In the genomic region with DNA sequence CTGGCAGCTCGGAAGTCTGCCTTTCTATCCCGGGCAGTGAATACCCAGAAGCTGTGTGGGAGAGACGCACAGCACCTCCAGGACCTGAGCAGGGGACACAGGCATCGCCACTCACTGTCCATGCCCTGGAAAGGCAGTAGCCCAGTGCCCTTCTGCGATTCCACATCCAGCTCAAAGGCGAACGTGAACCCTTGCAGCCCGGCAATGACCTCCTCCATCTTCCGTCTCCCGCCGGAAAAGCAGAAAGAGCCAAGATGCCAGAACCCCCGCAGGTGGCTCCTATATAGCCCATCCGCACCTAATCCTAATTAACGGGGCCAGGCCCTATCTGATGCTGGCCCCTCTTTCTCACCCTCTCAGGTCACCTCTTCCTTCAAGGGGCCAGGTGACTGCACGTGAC, we compare ENCODE assay signal across 11 mouse cellular contexts. TPM values are rescaled to one million over a fixed set of nuclear protein-coding genes. Genes with fewer than 3 reads are reported as not detected.
DNase-seq lines count a peak whose midpoint lies in the region; ATAC-seq and TF ChIP-seq lines count a peak whose summit lies in the region.
"Had no signal": no experiment of that assay in that cellular context is flagged by ENCODE, and none has a peak within 500 bp of the region (broad histone marks: within the 10 kb centered on the region; RNA-seq: fewer than 3 reads in every experiment).

No protein-coding gene starts in this region.

- no peak for TF ChIP-seq EP300 in lung, postnatal 0 days (IDR thresholded peaks at IDR 0.05)

- intact Hi-C loops in gastrocnemius, adult 2 months (cut with DNase I) = no loop called here

- 0 out of 2 replicates have a peak, but pooled peaks have one; percentile 4 for ATAC-seq in lung, embryonic 14.5 days (ENCODE audit: insufficient read depth)
- ATAC-seq in embryonic facial prominence, embryonic 15.5 days (ENCODE audit: insufficient number of reproducible peaks, low FRiP score, low TSS enrichment, low read depth) = no peak
- peak; percentile 31 for ATAC-seq in midbrain, embryonic 13.5 days
- no peak for ATAC-seq in megakaryocyte-erythroid progenitor cell, adult 5-6 weeks (replicated peaks; ENCODE audit: low FRiP score, low TSS enrichment, poor library complexity, severe bottlenecking)
- ATAC-seq in lung, postnatal 0 days = no peak

- H3K9ac ChIP-seq in lung, embryonic 14.5 days = no peak overlapping the region
- no peak overlapping the region for H3K9ac ChIP-seq in embryonic facial prominence, embryonic 15.5 days
- H3K9ac ChIP-seq in midbrain, embryonic 13.5 days (replicated peaks) = no peak overlapping the region
- no peak overlapping the region for H3K9ac ChIP-seq in lung, postnatal 0 days (replicated peaks; ENCODE audit: low read depth)

- no peak for TF ChIP-seq CTCF in gastrocnemius, adult 2 months (IDR thresholded peaks at IDR 0.05)
- TF ChIP-seq CTCF in lung, embryonic 14.5 days (IDR thresholded peaks at IDR 0.05; ENCODE audit: low read depth) = no peak
- no peak for TF ChIP-seq CTCF in lung, postnatal 0 days (IDR thresholded peaks at IDR 0.05)

- H3K27me3 ChIP-seq in lung, embryonic 14.5 days (ENCODE audit: insufficient read depth, low read length) = no peaks in the 10 kb centered on the region
- no peaks in the 10 kb centered on the region for H3K27me3 ChIP-seq in embryonic facial prominence, embryonic 15.5 days
- peaks cover 12% of the 10 kb centered on the region for H3K27me3 ChIP-seq in midbrain, embryonic 13.5 days
- no peaks in the 10 kb centered on the region for H3K27me3 ChIP-seq in lung, postnatal 0 days (replicated peaks; ENCODE audit: insufficient read depth, low read length)

- H3K4me1 ChIP-seq in lung, embryonic 14.5 days (ENCODE audit: insufficient read depth) = peaks cover 15% of the 10 kb centered on the region
- H3K4me1 ChIP-seq in embryonic facial prominence, embryonic 15.5 days = peaks cover 27% of the 10 kb centered on the region
- H3K4me1 ChIP-seq in midbrain, embryonic 13.5 days (replicated peaks) = peaks cover 23% of the 10 kb centered on the region
- H3K4me1 ChIP-seq in lung, postnatal 0 days (ENCODE audit: insufficient read depth, low read depth, low read length) = peaks cover 8% of the 10 kb centered on the region; the same call in 1 of the 2 replicates

- peak overlapping the region; percentile 69; the same call in 1 of the 2 replicates for H3K27ac ChIP-seq in gastrocnemius, adult 2 months
- no peak overlapping the region for H3K27ac ChIP-seq in lung, embryonic 14.5 days (ENCODE audit: low read depth)
- peak overlapping the region; percentile 48 for H3K27ac ChIP-seq in embryonic facial prominence, embryonic 15.5 days (replicated peaks)
- no peak overlapping the region for H3K27ac ChIP-seq in midbrain, embryonic 13.5 days
- no peak overlapping the region for H3K27ac ChIP-seq in lung, postnatal 0 days (ENCODE audit: low read length)

- H3K4me3 ChIP-seq in gastrocnemius, adult 2 months = no peak overlapping the region
- no peak overlapping the region for H3K4me3 ChIP-seq in lung, embryonic 14.5 days (ENCODE audit: low read depth, low read length)
- H3K4me3 ChIP-seq in embryonic facial prominence, embryonic 15.5 days (replicated peaks) = no peak overlapping the region
- no peak overlapping the region for H3K4me3 ChIP-seq in midbrain, embryonic 13.5 days (replicated peaks)
- H3K4me3 ChIP-seq in lung, postnatal 0 days (ENCODE audit: low read depth, low read length) = no peak overlapping the region

- H3K9me3 ChIP-seq in lung, embryonic 14.5 days (ENCODE audit: low read depth, low read length) = no peaks in the 10 kb centered on the region
- no peaks in the 10 kb centered on the region for H3K9me3 ChIP-seq in embryonic facial prominence, embryonic 15.5 days (replicated peaks)
- H3K9me3 ChIP-seq in midbrain, embryonic 13.5 days = no peaks in the 10 kb centered on the region
- H3K9me3 ChIP-seq in lung, postnatal 0 days (ENCODE audit: low read length) = no peaks in the 10 kb centered on the region

- WGBS in lung, embryonic 14.5 days = 21% methylated on average over 15 of the region's 15 CpGs
- WGBS in embryonic facial prominence, embryonic 15.5 days = 22% methylated on average over 15 of the region's 15 CpGs
- WGBS in midbrain, embryonic 13.5 days = 9% methylated on average over 15 of the region's 15 CpGs
- 44% methylated on average over 15 of the region's 15 CpGs for WGBS in lung, postnatal 0 days

- 0 out of 2 replicates have a peak, but pooled peaks cover 5% of the 10 kb centered on the region for H3K36me3 ChIP-seq in lung, embryonic 14.5 days (ENCODE audit: insufficient read depth)
- H3K36me3 ChIP-seq in embryonic facial prominence, embryonic 15.5 days = no peaks in the 10 kb centered on the region
- H3K36me3 ChIP-seq in midbrain, embryonic 13.5 days = peaks cover 15% of the 10 kb centered on the region; the same call in 1 of the 2 replicates
- H3K36me3 ChIP-seq in lung, postnatal 0 days (ENCODE audit: insufficient read depth, low read length) = no peaks in the 10 kb centered on the region

- no peak overlapping the region for H3K4me2 ChIP-seq in lung, embryonic 14.5 days
- 0 out of 2 replicates have a peak overlapping the region, but pooled peaks have one; percentile 8 for H3K4me2 ChIP-seq in embryonic facial prominence, embryonic 15.5 days (replicated peaks)
- 0 out of 2 replicates have a peak overlapping the region, but pooled peaks have one; percentile 7 for H3K4me2 ChIP-seq in midbrain, embryonic 13.5 days (replicated peaks)
- no peak overlapping the region for H3K4me2 ChIP-seq in lung, postnatal 0 days (replicated peaks; ENCODE audit: low read depth, low read length)

- no peak for DNase-seq in gastrocnemius, adult 2 months
- DNase-seq in gastrocnemius, postnatal 25 days = no peak
- no peak for DNase-seq in lung, embryonic 14.5 days
- no peak for DNase-seq in lung, postnatal 36 days
- DNase-seq in lung, postnatal 0 days (ENCODE audit: low spot score) = no peak
- DNase-seq: kidney, adult 18-20 months had no signal

RNA-seq across cellular contexts. Expression of a gene that starts 0.5 kb away (rescaled TPM):
- not detected for total RNA-seq in gastrocnemius, adult 2 months (2021)
- total RNA-seq in gastrocnemius, postnatal 25 days (2021) = not detected
- polyA plus RNA-seq in lung, embryonic 14.5 days (2014; fragmentation: Nextera tagmentation; extraction: Ambion mirVana) = 0.35 and 0.59 TPM in 2 replicates
- polyA plus RNA-seq in embryonic facial prominence, embryonic 15.5 days (2015; fragmentation: Nextera tagmentation; extraction: Ambion mirVana) = 1.6 and 2.1 TPM in 2 replicates
- 0.31 and 0.54 TPM in 2 replicates for polyA plus RNA-seq in midbrain, embryonic 13.5 days (2015; fragmentation: Nextera tagmentation; extraction: Ambion mirVana)
- not detected in 2 replicates for total RNA-seq in megakaryocyte-erythroid progenitor cell, adult 5-6 weeks (2014; fragmentation: Nextera tagmentation)
- not detected in 2 replicates for total RNA-seq in megakaryocyte-erythroid progenitor cell, adult 5-6 weeks (2017)
- 0.17 and 0.25 TPM in 2 replicates for polyA plus RNA-seq in lung, postnatal 0 days (2015; fragmentation: Nextera tagmentation; extraction: Ambion mirVana)
- total RNA-seq: gastrocnemius, adult 18-20 months had no signal
- polyA plus RNA-seq: C2C12 had no signal

RNA-seq across cellular contexts. Expression of a gene that starts 25.1 kb away (rescaled TPM):
- total RNA-seq in gastrocnemius, adult 2 months (2021) = 1 to 10 TPM; 4.5 to 6.3 TPM
- 1 to 10 TPM; 4.6 TPM for total RNA-seq in gastrocnemius, postnatal 25 days (2021)
- polyA plus RNA-seq in lung, embryonic 14.5 days (2014; fragmentation: Nextera tagmentation; extraction: Ambion mirVana) = 20.9 and 22.9 TPM in 2 replicates
- polyA plus RNA-seq in embryonic facial prominence, embryonic 15.5 days (2015; fragmentation: Nextera tagmentation; extraction: Ambion mirVana) = 19.2 and 19.6 TPM in 2 replicates
- polyA plus RNA-seq in midbrain, embryonic 13.5 days (2015; fragmentation: Nextera tagmentation; extraction: Ambion mirVana) = 21.4 and 26.7 TPM in 2 replicates
- 21.7 and 23.6 TPM in 2 replicates for total RNA-seq in megakaryocyte-erythroid progenitor cell, adult 5-6 weeks (2014; fragmentation: Nextera tagmentation)
- total RNA-seq in megakaryocyte-erythroid progenitor cell, adult 5-6 weeks (2017) = 11.8 and 19.7 TPM in 2 replicates
- 10.3 and 11.9 TPM in 2 replicates for polyA plus RNA-seq in lung, postnatal 0 days (2015; fragmentation: Nextera tagmentation; extraction: Ambion mirVana)

RNA-seq across cellular contexts. Expression of a gene that starts 25.3 kb away (rescaled TPM):
- total RNA-seq in gastrocnemius, adult 2 months (2021) = 10 to 100 TPM; 29.0 to 33.0 TPM
- 10 to 100 TPM; 24.7 to 25.4 TPM for total RNA-seq in gastrocnemius, postnatal 25 days (2021)
- 46.6 and 52.0 TPM in 2 replicates for polyA plus RNA-seq in lung, embryonic 14.5 days (2014; fragmentation: Nextera tagmentation; extraction: Ambion mirVana)
- 48.6 and 49.5 TPM in 2 replicates for polyA plus RNA-seq in embryonic facial prominence, embryonic 15.5 days (2015; fragmentation: Nextera tagmentation; extraction: Ambion mirVana)
- polyA plus RNA-seq in midbrain, embryonic 13.5 days (2015; fragmentation: Nextera tagmentation; extraction: Ambion mirVana) = 44.7 and 47.9 TPM in 2 replicates
- 17.8 and 20.8 TPM in 2 replicates for total RNA-seq in megakaryocyte-erythroid progenitor cell, adult 5-6 weeks (2014; fragmentation: Nextera tagmentation)
- total RNA-seq in megakaryocyte-erythroid progenitor cell, adult 5-6 weeks (2017) = 25.1 and 30.8 TPM in 2 replicates
- 41.3 and 44.1 TPM in 2 replicates for polyA plus RNA-seq in lung, postnatal 0 days (2015; fragmentation: Nextera tagmentation; extraction: Ambion mirVana)

RNA-seq across cellular contexts. Expression of a gene that starts 42.4 kb away (rescaled TPM):
- total RNA-seq in gastrocnemius, adult 2 months (2021) = 1 to 10 TPM; 5.2 to 9.1 TPM
- 1 to 10 TPM; 5.2 to 7.3 TPM for total RNA-seq in gastrocnemius, postnatal 25 days (2021)
- 86.6 and 86.9 TPM in 2 replicates for polyA plus RNA-seq in lung, embryonic 14.5 days (2014; fragmentation: Nextera tagmentation; extraction: Ambion mirVana)
- 82.2 and 86.2 TPM in 2 replicates for polyA plus RNA-seq in embryonic facial prominence, embryonic 15.5 days (2015; fragmentation: Nextera tagmentation; extraction: Ambion mirVana)
- 80.0 and 82.7 TPM in 2 replicates for polyA plus RNA-seq in midbrain, embryonic 13.5 days (2015; fragmentation: Nextera tagmentation; extraction: Ambion mirVana)
- total RNA-seq in megakaryocyte-erythroid progenitor cell, adult 5-6 weeks (2014; fragmentation: Nextera tagmentation) = 13.7 and 14.7 TPM in 2 replicates
- 10.7 and 13.7 TPM in 2 replicates for total RNA-seq in megakaryocyte-erythroid progenitor cell, adult 5-6 weeks (2017)
- 92.8 and 116 TPM in 2 replicates for polyA plus RNA-seq in lung, postnatal 0 days (2015; fragmentation: Nextera tagmentation; extraction: Ambion mirVana)

RNA-seq across cellular contexts. Expression of a gene that starts 59.4 kb away (rescaled TPM):
- total RNA-seq in gastrocnemius, adult 2 months (2021) = 1 to 10 TPM; 1.8 to 3.0 TPM
- total RNA-seq in gastrocnemius, postnatal 25 days (2021) = 1 to 10 TPM; 1.8 to 3.1 TPM
- polyA plus RNA-seq in lung, embryonic 14.5 days (2014; fragmentation: Nextera tagmentation; extraction: Ambion mirVana) = 19.6 and 21.8 TPM in 2 replicates
- polyA plus RNA-seq in embryonic facial prominence, embryonic 15.5 days (2015; fragmentation: Nextera tagmentation; extraction: Ambion mirVana) = 26.9 and 27.0 TPM in 2 replicates
- 29.8 and 31.2 TPM in 2 replicates for polyA plus RNA-seq in midbrain, embryonic 13.5 days (2015; fragmentation: Nextera tagmentation; extraction: Ambion mirVana)
- total RNA-seq in megakaryocyte-erythroid progenitor cell, adult 5-6 weeks (2014; fragmentation: Nextera tagmentation) = 12.4 and 19.1 TPM in 2 replicates
- total RNA-seq in megakaryocyte-erythroid progenitor cell, adult 5-6 weeks (2017) = 14.9 and 17.7 TPM in 2 replicates
- polyA plus RNA-seq in lung, postnatal 0 days (2015; fragmentation: Nextera tagmentation; extraction: Ambion mirVana) = 14.3 and 15.1 TPM in 2 replicates

Comparison
In these comparisons a context has a peak if more than half of its experiments do, and no peak if none do; other contexts are left out.
1. ATAC-seq: peak in lung, embryonic 14.5 days (single experiment) and midbrain, embryonic 13.5 days (single experiment); none in embryonic facial prominence, embryonic 15.5 days (single experiment), megakaryocyte-erythroid progenitor cell, adult 5-6 weeks (single experiment) and lung, postnatal 0 days (single experiment).
2. H3K27ac ChIP-seq: peak in gastrocnemius, adult 2 months (single experiment) and embryonic facial prominence, embryonic 15.5 days (single experiment); none in lung, embryonic 14.5 days (single experiment), midbrain, embryonic 13.5 days (single experiment) and lung, postnatal 0 days (single experiment).
3. H3K4me2 ChIP-seq: peak in embryonic facial prominence, embryonic 15.5 days (single experiment) and midbrain, embryonic 13.5 days (single experiment); none in lung, embryonic 14.5 days (single experiment) and lung, postnatal 0 days (single experiment).